Mouse (Mus musculus): ENCODE measurements around the gene Nf1. TPM values are rescaled to one million over a fixed set of nuclear protein-coding genes. Genes with fewer than 3 reads are reported as not detected.

The Nf1 gene
- polyA plus RNA-seq, 1 experiment from 2014 or later, result 6.3 TPM

DNA sequence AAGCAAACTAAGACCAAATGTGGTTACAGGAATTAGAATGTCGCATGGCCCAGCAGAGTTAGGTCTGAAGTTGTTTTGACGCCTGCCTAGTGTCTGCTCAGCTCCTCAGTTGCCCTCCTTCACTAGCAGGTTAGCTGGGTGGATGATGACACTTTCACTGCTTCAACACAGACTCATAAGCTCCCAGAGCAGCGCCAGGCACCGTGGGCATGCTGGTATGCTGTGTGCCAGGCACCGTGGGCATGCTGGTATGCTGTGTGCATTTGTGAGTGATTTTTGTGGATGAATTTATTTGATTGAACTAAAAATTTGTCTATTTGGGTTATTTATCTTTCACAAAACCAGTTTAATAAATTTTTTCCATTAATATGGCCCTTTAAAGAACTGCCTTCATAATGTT, 83.0 kb downstream of the Nf1 start:
- ATAC-seq (ENCODE audit: borderline replicate concordance, extremely low read depth, low FRiP score, low TSS enrichment), result no peak
- 93% methylated on average over 5 of the region's 5 CpGs for WGBS

DNA sequence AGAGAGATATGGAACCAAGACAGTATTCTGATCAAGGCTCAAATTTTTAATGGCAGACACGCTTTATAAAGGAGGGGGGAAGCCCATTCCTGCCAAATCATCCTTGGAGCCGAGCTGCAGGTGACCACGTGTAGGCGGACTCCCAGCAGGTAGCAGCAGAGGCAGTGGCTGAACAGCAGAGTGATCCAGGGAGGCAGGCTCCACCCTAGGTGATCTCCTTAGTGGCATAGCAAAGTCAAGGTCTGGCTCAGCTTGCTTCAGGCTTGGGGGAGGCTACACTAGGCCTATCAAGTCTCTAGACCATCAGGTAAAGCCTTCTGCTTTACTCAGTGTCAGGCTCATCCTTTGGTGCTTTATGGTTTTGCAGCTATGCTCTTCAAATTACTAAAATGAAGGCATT, 87.1 kb downstream of the Nf1 start:
- no peaks in the 10 kb centered on the region for H3K9me3 ChIP-seq
- peaks cover 16% of the 10 kb centered on the region for H3K36me3 ChIP-seq
- ATAC-seq (ENCODE audit: borderline replicate concordance, extremely low read depth, low FRiP score, low TSS enrichment), result no peak
- 66% methylated on average over 4 of the region's 4 CpGs for WGBS
- no peak overlapping the region for H3K27ac ChIP-seq
- H3K4me2 ChIP-seq, result no peak overlapping the region
- no peaks in the 10 kb centered on the region for H3K27me3 ChIP-seq
- no peak overlapping the region for H3K4me3 ChIP-seq
- no peak overlapping the region for H3K9ac ChIP-seq
- no peaks in the 10 kb centered on the region for H3K4me1 ChIP-seq

More for the DNA sequence above, 83.0 kb downstream of the Nf1 start:
- Histone ChIP-seq H3K27me3 (no peaks in the 10 kb centered on the region), H3K36me3 (peaks cover 13% of the 10 kb centered on the region), H3K4me2 (no peak overlapping the region), H3K4me1 (no peaks in the 10 kb centered on the region), H3K4me3 (no peak overlapping the region), H3K9ac (no peak overlapping the region), H3K9me3 (no peaks in the 10 kb centered on the region), H3K27ac (no peak overlapping the region)

DNA sequence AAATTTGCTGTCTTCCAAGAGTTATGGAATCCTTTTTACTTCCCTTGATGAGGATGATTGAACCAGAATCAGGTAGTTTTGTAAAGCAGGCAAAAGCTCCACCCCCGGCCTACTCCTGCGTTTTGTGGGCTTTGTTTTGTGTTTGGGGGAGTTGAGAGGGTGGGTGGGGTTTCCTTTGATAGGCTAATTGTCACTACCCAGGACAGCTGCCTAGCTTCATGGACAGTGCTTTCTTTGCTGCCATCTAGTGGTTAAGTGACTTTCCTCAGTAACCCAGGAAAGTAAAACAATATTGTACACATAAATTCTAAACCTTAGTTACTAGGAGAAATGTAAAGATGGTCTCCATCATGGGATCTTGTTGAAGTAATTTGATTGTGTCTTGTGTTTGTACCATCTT, 88.1 kb downstream of the Nf1 start:
- Histone ChIP-seq H3K36me3 (peaks cover 12% of the 10 kb centered on the region; the same call in 1 of the 2 replicates), H3K4me1 (no peaks in the 10 kb centered on the region), H3K27ac (no peak overlapping the region), H3K4me2 (no peak overlapping the region), H3K27me3 (no peaks in the 10 kb centered on the region), H3K4me3 (no peak overlapping the region), H3K9ac (no peak overlapping the region), H3K9me3 (no peaks in the 10 kb centered on the region)
- no peak for ATAC-seq (ENCODE audit: borderline replicate concordance, extremely low read depth, low FRiP score, low TSS enrichment)
- 10% methylated on average over 2 of the region's 2 CpGs for WGBS

DNA sequence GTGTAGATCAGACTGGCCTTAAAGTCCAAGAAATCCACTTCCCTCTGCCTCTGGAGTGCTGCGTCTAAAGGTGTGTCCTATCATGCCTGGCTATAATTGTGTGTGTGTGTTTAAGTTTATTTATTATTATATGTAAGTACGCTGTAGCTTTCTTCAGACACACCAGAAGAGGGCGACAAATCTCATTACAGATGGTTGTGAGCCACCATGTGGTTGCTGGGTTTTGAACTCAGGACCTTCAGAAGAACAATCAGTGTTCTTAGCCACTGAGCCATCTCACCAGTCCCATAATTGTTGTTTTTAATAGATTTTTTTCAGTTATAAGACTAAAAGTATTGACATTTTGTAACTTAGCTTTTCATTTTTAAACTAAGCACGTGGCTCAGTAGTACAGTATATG, 95.8 kb downstream of the Nf1 start:
- no peaks in the 10 kb centered on the region for H3K9me3 ChIP-seq
- H3K4me3 ChIP-seq, result no peak overlapping the region
- H3K4me2 ChIP-seq, result no peak overlapping the region
- 86% methylated on average over 4 of the region's 4 CpGs for WGBS
- no peak overlapping the region for H3K27ac ChIP-seq
- ATAC-seq (ENCODE audit: borderline replicate concordance, extremely low read depth, low FRiP score, low TSS enrichment), result no peak
- no peaks in the 10 kb centered on the region for H3K4me1 ChIP-seq
- H3K36me3 ChIP-seq, result peaks cover 15% of the 10 kb centered on the region; the same call in 1 of the 2 replicates
- no peak overlapping the region for H3K9ac ChIP-seq
- no peaks in the 10 kb centered on the region for H3K27me3 ChIP-seq

DNA sequence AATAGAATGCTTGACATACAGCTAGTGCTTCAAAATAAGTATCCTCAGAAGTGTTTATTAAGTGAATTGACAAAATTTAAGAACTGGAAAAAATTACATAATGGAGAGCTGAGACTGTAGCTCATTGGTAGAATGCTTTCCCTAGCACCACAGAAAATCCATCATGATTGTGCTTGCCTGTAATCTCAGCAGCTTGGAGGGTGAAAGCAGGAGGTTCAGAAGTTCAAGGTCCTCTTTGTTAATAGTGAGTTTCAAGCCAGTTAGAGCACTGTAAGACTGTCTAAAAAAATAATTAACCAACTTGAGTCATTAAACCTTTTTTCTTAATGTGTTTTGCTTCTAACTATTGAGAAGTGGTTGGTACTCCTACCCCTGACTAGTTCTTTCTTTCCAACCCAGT, 108.9 kb downstream of the Nf1 start:
- Histone ChIP-seq H3K9me3 (no peaks in the 10 kb centered on the region), H3K4me2 (no peak overlapping the region), H3K9ac (no peak overlapping the region), H3K4me3 (no peak overlapping the region), H3K27me3 (no peaks in the 10 kb centered on the region), H3K4me1 (no peaks in the 10 kb centered on the region), H3K27ac (no peak overlapping the region), H3K36me3 (peaks cover 52% of the 10 kb centered on the region)
- no peak for ATAC-seq (ENCODE audit: borderline replicate concordance, extremely low read depth, low FRiP score, low TSS enrichment)

DNA sequence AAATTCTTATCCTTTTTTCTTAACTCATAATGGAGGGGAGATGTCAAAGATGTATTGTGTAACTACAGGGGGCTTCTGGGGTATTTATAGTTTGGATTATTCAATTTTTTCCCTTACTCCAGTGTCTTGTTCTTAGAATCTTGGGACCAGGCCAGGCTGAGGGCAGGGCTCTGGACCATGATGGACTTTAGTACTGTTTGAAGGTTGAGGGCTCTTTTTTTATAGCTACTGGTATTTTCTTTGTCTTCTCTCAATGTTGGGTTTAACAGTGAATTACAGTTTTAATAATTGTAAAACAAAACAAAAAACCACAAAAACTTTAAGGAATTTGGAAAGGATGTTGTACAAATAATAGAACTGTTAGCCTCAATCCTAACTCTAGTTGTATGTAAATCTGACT, 113.5 kb downstream of the Nf1 start:
- Histone ChIP-seq H3K27ac (no peak overlapping the region), H3K4me3 (no peak overlapping the region), H3K4me1 (no peaks in the 10 kb centered on the region), H3K9ac (no peak overlapping the region), H3K4me2 (no peak overlapping the region), H3K9me3 (no peaks in the 10 kb centered on the region), H3K36me3 (peaks cover 48% of the 10 kb centered on the region), H3K27me3 (no peaks in the 10 kb centered on the region)
- no peak for ATAC-seq (ENCODE audit: borderline replicate concordance, extremely low read depth, low FRiP score, low TSS enrichment)

DNA sequence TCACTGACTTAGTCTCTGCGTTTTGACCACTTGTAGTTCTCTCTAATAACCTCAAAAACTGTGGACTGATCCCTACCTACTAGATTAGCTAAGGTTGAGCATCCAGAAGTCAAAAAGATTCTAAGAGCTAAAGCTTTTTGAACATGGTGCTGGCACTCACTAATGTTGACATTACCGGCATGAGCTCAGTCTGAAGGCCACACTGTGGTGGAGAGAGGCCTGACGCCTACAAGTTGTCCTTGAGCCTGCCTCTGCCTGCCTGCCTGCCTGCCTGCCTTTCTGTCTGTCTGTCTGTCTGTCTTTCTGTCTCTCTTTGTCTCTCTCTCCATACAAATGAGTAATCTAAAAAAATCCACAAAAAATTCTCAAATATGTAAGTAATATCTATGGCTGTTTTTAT, 118.4 kb downstream of the Nf1 start:
- peaks cover 36% of the 10 kb centered on the region for H3K36me3 ChIP-seq
- no peak overlapping the region for H3K9ac ChIP-seq
- no peak overlapping the region for H3K4me3 ChIP-seq
- 0 out of 2 replicates have a peak overlapping the region, but pooled peaks have one; percentile 5 for H3K27ac ChIP-seq
- no peaks in the 10 kb centered on the region for H3K4me1 ChIP-seq
- ATAC-seq (ENCODE audit: borderline replicate concordance, extremely low read depth, low FRiP score, low TSS enrichment), result no peak
- WGBS, result 59% methylated on average over 3 of the region's 3 CpGs
- no peaks in the 10 kb centered on the region for H3K27me3 ChIP-seq
- H3K4me2 ChIP-seq, result no peak overlapping the region
- H3K9me3 ChIP-seq, result no peaks in the 10 kb centered on the region

DNA sequence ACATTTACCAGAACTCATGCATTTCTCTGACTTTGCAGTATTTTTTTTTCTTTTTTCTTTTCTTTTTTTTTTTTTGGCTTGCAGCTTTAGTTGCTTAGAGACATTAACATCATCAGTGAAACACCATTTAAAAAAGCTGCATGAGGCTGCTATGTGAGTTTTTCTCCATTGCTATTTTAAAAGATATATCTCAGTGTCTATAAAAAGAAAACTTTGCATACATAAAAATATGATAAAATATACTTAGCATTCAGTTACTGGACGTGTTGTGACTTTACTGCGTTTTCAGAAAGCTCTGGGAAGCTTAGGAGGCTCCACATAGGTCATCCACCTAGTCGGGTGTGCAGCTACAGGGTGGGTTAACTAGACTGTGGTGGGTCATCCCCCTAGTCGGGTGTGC, 120.4 kb downstream of the Nf1 start:
- Histone ChIP-seq H3K9ac (no peak overlapping the region), H3K27ac (no peak overlapping the region), H3K36me3 (peaks cover 32% of the 10 kb centered on the region), H3K4me1 (no peaks in the 10 kb centered on the region), H3K9me3 (no peaks in the 10 kb centered on the region), H3K4me3 (no peak overlapping the region), H3K4me2 (no peak overlapping the region), H3K27me3 (no peaks in the 10 kb centered on the region)
- 89% methylated on average over 4 of the region's 4 CpGs for WGBS
- no peak for ATAC-seq (ENCODE audit: borderline replicate concordance, extremely low read depth, low FRiP score, low TSS enrichment)

DNA sequence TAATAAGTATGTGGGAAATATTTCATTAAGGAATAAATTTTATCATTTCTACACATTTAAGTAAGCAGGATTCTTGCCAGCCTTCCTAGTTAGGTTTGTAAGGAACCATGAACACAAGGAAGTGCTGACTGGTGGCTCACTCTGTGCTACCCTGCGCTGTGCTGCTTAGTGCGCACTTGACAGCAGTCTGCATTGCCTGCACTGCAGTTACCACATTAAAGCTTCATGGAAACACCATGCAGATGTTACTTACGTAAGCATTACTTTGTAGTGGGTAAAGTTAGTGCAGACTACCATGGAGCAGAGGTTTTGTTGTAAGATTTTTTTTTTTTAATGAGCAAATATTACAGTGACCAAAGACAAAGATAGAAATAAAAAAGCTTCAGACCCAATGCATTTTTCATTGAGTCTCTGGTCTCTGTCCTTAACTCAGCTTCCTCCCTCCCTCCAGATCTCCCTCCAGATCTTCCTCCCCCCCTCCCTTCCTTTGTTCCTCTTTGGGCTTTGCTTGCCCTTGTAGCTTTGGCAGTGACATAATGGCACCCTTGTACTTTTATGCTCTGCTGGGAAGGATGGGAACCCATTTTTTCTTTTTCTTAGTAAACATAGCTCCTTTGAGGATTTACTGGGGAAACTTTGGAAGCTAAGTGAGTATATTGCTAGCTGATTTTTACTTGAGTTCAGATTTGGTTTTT, 121.4 kb downstream of the Nf1 start:
- 94% methylated on average over 3 of the region's 3 CpGs for WGBS
- no peak for ATAC-seq (ENCODE audit: borderline replicate concordance, extremely low read depth, low FRiP score, low TSS enrichment)
- H3K36me3 ChIP-seq, result peaks cover 24% of the 10 kb centered on the region

DNA sequence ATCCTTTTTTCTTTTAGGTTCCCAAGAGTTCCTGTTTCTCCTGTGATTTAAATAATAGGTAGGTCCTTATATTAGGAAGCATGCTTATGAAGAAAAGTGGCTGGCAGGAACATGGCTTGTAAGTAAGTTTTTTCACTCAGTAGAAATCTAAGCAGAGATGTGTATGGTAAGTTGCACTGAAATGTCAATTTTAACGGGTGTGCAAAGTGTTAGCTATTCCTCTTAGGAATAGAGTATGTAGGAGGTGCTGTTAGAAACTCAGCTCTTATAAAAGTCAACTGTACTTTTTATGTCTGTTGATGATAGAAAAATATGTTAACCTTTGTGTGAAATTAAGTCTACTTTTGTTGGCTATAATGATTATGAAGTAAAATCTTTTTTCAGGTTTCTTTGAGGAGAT, 128.6 kb downstream of the Nf1 start:
- WGBS, result 48% methylated on average over 1 of the region's 1 CpGs
- Histone ChIP-seq H3K27ac (no peak overlapping the region), H3K9me3 (no peaks in the 10 kb centered on the region), H3K27me3 (no peaks in the 10 kb centered on the region), H3K9ac (no peak overlapping the region), H3K4me2 (no peak overlapping the region), H3K4me1 (no peaks in the 10 kb centered on the region), H3K4me3 (no peak overlapping the region), H3K36me3 (peaks cover 39% of the 10 kb centered on the region)
- no peak for ATAC-seq (ENCODE audit: borderline replicate concordance, extremely low read depth, low FRiP score, low TSS enrichment)

More for the DNA sequence above, 121.4 kb downstream of the Nf1 start:
- no peaks in the 10 kb centered on the region for H3K4me1 ChIP-seq
- H3K4me2 ChIP-seq, result no peak overlapping the region
- no peak overlapping the region for H3K9ac ChIP-seq
- H3K27me3 ChIP-seq, result no peaks in the 10 kb centered on the region
- no peak overlapping the region for H3K27ac ChIP-seq
- H3K9me3 ChIP-seq, result no peaks in the 10 kb centered on the region
- no peak overlapping the region for H3K4me3 ChIP-seq

DNA sequence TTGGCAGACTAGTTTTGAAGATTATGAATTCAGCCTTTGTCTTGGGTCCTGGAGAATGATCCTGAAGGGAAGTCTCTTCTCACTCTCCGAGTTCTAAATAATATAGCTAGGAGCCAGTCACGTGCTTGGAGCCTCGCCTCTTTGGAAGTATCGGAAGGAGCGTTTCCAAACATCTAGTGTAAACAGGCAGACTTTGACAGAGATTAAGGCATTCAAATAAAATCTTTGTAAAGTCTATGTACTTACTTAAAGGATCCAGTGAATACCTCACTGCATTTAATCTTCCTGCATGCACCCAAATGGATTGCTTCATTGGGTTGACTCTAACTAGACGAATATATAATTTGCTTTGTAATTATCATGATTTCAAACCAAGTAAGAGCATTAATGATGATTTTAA, 143.9 kb downstream of the Nf1 start:
- no peak for ATAC-seq (ENCODE audit: borderline replicate concordance, extremely low read depth, low FRiP score, low TSS enrichment)
- H3K9ac ChIP-seq, result no peak overlapping the region
- no peaks in the 10 kb centered on the region for H3K9me3 ChIP-seq
- peaks cover 17% of the 10 kb centered on the region for H3K36me3 ChIP-seq
- H3K4me1 ChIP-seq, result no peaks in the 10 kb centered on the region
- no peak overlapping the region for H3K4me3 ChIP-seq
- 55% methylated on average over 6 of the region's 6 CpGs for WGBS
- H3K4me2 ChIP-seq, result no peak overlapping the region
- H3K27me3 ChIP-seq, result no peaks in the 10 kb centered on the region
- H3K27ac ChIP-seq, result no peak overlapping the region

DNA sequence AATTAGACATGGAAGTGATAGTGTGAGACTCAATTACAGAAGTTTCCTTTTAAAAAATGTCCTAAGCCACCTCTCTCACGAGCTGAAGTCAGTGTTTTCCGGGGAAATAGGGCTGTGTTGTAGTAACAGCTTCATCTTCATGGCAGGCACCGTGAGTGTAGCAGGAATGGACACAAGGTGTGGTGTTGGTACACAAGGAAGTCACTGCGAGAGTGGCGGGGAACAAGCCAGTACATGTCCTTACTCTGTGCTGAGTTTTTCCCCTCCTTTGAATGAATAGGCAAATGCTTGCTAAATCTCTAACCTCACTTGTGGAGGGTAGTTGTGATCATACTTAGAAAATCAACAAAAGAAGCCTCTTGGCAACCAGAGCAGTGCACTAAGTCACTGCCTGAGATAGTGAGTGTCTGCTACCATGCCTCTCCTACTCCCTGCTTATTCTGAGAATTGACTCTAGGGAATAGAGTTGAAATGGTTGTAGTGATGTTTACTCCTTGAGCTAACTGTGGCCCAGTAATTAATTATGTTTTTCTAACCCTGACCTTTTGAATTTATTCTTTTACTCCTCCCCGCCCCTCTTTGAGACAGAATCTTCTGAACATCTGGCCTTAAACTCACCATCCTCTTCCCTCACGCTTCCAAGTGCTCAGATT, 144.5 kb downstream of the Nf1 start:
- Histone ChIP-seq H3K27ac (no peak overlapping the region), H3K4me2 (no peak overlapping the region), H3K4me3 (no peak overlapping the region), H3K36me3 (peaks cover 17% of the 10 kb centered on the region), H3K4me1 (peaks cover 3% of the 10 kb centered on the region), H3K9ac (no peak overlapping the region), H3K27me3 (no peaks in the 10 kb centered on the region), H3K9me3 (no peaks in the 10 kb centered on the region)
- ATAC-seq (ENCODE audit: borderline replicate concordance, extremely low read depth, low FRiP score, low TSS enrichment), result no peak
- 72% methylated on average over 7 of the region's 7 CpGs for WGBS
